Mouse (Mus musculus): ENCODE results near the gene Snca. TPM values are rescaled to one million over a fixed set of nuclear protein-coding genes. Genes with fewer than 3 reads are reported as not detected.

The Snca gene
- polyA plus RNA-seq, 1 experiment from 2014 or later = 87.2 TPM

DNA sequence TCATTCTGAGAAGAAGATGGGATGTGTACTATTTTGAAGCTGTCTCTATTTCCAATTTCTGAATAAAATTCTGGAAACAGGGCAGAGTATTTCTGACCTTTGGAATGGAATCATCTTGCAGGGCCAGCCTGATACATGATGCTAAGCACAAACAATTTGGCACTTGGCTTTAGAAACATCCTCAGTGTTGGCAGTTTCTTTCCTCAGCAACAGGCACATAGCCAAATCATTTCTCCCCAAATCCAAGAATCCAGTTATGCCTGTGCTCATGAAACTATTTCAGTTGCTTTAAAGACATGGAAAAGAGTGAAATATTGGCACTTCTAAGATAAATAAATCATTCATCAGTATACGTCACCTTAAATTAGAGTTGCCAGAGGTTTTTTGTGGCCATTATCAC lies 57.8 kb downstream of the Snca start:
- Histone ChIP-seq H3K9ac (replicated peaks) (no peak overlapping the region), H3K27me3 (no peaks in the 10 kb centered on the region), H3K4me3 (replicated peaks) (no peak overlapping the region), H3K36me3 (no peaks in the 10 kb centered on the region), H3K9me3 (no peaks in the 10 kb centered on the region), H3K4me2 (replicated peaks) (no peak overlapping the region), H3K27ac (no peak overlapping the region), H3K4me1 (replicated peaks) (no peaks in the 10 kb centered on the region)
- 89% methylated on average over 1 of the region's 1 CpGs for WGBS
- no peak for ATAC-seq

DNA sequence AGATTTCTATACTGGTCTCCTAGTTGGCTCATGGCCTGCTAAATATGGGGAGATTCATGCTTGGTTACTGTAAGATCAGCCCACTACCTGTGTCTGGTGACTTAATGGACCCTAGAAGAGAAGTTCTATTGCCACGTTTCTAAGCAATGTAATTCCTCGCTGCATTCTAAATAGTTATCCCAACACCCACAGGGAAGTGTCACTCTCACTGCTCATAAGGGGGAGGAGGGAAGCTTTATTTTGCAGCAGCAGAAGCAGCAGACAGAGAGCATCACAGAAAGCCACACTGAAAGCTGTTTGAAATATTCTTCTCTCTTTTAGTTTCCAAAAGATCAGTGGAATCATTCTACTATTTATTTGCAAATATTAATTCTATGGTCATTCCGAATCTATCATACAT lies 64.0 kb downstream of the Snca start:
- H3K4me3 ChIP-seq (replicated peaks) = no peak overlapping the region
- no peak for ATAC-seq
- 75% methylated on average over 3 of the region's 3 CpGs for WGBS
- H3K9ac ChIP-seq (replicated peaks) = no peak overlapping the region
- no peaks in the 10 kb centered on the region for H3K9me3 ChIP-seq
- no peaks in the 10 kb centered on the region for H3K4me1 ChIP-seq (replicated peaks)
- H3K36me3 ChIP-seq = no peaks in the 10 kb centered on the region
- no peak overlapping the region for H3K4me2 ChIP-seq (replicated peaks)
- H3K27me3 ChIP-seq = no peaks in the 10 kb centered on the region
- no peak overlapping the region for H3K27ac ChIP-seq

DNA sequence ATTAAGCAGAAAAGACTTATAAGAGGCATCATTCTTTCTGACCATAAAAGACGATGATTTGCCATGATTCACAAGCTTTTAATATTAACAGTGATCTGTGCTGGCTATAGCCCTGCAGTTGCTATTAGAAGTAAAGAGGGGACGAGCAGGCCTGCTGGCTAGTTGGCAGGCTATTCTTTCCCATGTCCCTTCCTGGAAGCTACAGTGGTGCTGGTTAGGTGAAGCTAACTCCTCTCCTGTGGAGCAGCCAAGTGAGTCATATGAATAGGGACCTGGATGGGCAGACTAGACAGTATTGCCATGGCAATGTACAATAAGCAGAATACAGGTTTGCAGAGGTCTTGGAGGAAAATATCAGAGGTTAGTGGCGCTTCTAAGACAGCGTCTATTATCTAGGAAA lies 66.8 kb downstream of the Snca start:
- WGBS = 91% methylated on average over 4 of the region's 4 CpGs
- Histone ChIP-seq H3K4me1 (replicated peaks) (no peaks in the 10 kb centered on the region), H3K4me2 (replicated peaks) (no peak overlapping the region), H3K27me3 (no peaks in the 10 kb centered on the region), H3K9me3 (no peaks in the 10 kb centered on the region), H3K36me3 (no peaks in the 10 kb centered on the region), H3K27ac (no peak overlapping the region), H3K4me3 (replicated peaks) (no peak overlapping the region), H3K9ac (replicated peaks) (no peak overlapping the region)
- no peak for ATAC-seq

DNA sequence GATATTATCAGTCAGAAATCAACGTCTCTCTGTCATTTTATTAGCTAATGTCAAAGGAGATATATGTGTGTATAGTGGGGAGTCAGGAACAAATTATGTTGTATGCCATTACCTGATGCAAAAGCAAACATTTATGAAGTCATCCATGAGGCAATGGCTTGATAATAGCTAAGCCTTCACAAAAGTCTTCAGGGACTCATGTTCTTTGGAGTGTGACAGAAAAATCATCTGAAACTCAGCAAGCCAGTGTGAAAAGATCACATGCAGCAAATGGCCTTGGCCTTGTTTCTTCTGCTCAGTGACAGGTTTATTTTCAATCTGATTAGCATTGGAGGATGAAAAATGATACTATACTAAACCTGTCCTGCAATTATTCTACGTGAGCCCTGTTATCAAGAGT lies 67.9 kb downstream of the Snca start:
- 76% methylated on average over 2 of the region's 2 CpGs for whole genome bisulfite sequencing
- H3K36me3 ChIP-seq = no peaks in the 10 kb centered on the region
- no peak for ATAC-seq
- no peak overlapping the region for H3K4me2 ChIP-seq (replicated peaks)
- H3K4me3 ChIP-seq (replicated peaks) = no peak overlapping the region
- no peaks in the 10 kb centered on the region for H3K9me3 ChIP-seq
- no peak overlapping the region for H3K27ac ChIP-seq
- no peaks in the 10 kb centered on the region for H3K4me1 ChIP-seq (replicated peaks)
- H3K9ac ChIP-seq (replicated peaks) = no peak overlapping the region
- H3K27me3 ChIP-seq = no peaks in the 10 kb centered on the region

DNA sequence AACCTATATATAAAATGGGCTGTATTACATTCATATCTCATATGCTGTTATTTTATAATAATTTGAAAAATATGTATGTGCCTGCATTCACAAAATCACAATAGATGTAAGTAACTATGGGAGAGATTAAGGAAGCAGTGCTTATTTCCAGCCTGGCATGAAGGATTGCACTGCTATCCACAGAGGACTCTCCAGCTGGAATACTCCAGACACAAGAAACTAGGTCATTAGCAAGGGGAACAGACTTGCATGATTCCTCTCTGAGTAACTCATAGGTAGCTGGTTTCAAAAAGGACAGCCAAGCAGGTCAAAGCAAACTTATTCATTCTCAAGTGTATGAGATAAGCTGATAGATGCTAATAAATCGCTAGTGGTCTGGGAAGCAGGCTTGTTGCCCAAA lies 74.7 kb downstream of the Snca start:
- H3K9ac ChIP-seq (replicated peaks) = no peak overlapping the region
- no peaks in the 10 kb centered on the region for H3K27me3 ChIP-seq
- no peaks in the 10 kb centered on the region for H3K4me1 ChIP-seq (replicated peaks)
- no peak overlapping the region for H3K4me2 ChIP-seq (replicated peaks)
- no peak overlapping the region for H3K4me3 ChIP-seq (replicated peaks)
- no peaks in the 10 kb centered on the region for H3K9me3 ChIP-seq
- no peaks in the 10 kb centered on the region for H3K36me3 ChIP-seq
- no peak for ATAC-seq
- H3K27ac ChIP-seq = no peak overlapping the region
- 87% methylated on average over 1 of the region's 1 CpGs for WGBS

DNA sequence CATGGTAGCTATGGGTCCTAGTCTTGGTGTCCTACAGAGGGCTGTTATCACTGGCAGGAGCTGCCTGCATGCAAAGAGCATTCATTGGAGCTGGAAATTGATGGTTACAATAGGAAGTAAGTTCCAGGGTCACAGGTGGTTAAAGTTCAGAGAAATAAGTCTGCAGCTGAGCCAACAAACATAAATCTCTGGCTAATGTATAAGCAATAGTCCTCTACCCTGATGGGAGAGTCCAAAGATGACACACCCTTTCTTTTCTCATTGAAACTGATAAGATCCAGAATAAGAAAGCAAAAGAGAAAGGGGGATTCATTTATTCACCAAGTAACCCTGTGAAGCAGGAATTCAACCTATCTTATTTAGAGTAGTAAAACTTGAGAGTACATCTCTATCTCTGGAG lies 83.7 kb downstream of the Snca start:
- Histone ChIP-seq H3K27ac (no peak overlapping the region), H3K4me2 (replicated peaks) (no peak overlapping the region), H3K27me3 (peaks cover 10% of the 10 kb centered on the region; the same call in 1 of the 2 replicates), H3K9me3 (no peaks in the 10 kb centered on the region), H3K4me1 (replicated peaks) (0 out of 2 replicates have a peak, but pooled peaks cover 2% of the 10 kb centered on the region), H3K36me3 (no peaks in the 10 kb centered on the region), H3K4me3 (replicated peaks) (no peak overlapping the region), H3K9ac (replicated peaks) (no peak overlapping the region)
- ATAC-seq = no peak

DNA sequence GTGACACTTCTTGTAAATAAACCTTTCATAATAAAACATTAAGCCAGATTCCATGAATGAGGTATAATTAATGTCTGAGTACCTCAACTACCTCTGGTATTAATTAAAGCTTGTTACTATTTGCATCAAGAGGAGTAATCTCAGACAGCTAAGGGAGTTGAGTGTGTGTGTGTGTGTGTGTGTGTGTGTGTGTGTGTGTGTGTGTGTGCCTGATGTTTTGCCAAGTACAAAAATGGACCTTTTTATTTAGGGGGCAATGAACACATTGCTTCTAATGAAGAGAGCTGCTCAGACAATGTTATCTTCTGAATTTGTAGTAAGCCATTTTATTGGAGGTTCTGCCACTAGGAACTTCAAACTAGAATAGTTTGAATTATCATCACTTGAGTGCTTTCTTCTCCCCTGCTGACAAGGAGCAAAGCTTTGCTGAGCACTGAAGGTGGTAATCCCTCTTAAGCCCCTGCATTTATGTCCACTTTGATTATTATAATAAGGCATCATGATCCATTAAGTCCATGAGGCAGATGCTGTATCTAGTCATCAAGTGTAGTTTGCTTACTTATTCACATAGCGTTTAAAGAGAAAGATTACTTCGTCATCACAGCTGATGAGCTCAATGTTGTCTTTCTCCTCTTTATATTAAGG lies 88.1 kb downstream of the Snca start:
- Histone ChIP-seq H3K4me3 (replicated peaks) (no peak overlapping the region), H3K9ac (replicated peaks) (no peak overlapping the region), H3K4me1 (replicated peaks) (0 out of 2 replicates have a peak, but pooled peaks cover 2% of the 10 kb centered on the region), H3K4me2 (replicated peaks) (no peak overlapping the region), H3K27ac (no peak overlapping the region), H3K9me3 (no peaks in the 10 kb centered on the region), H3K36me3 (no peaks in the 10 kb centered on the region), H3K27me3 (peaks cover 12% of the 10 kb centered on the region; the same call in 1 of the 2 replicates)
- peak; percentile 82 for ATAC-seq
- WGBS = 30% methylated on average over 2 of the region's 2 CpGs

DNA sequence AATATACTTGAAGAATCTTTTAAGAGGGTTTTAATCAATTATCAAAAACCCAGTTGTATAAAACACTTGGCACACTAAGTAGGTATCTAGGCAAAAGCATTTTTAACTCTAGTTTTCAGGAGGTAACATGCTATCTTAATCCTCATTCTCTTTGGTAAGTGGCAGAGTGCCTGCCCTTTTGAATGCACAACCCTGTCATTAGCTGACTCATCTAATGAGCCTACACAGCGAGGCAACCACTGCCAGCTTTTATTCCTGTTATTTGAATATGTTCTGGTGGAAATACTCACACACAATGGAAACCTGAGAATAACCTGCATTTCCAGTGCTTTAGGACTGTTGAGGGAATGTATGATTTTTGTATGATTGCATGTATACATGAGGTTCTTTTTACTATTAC lies 89.9 kb downstream of the Snca start:
- Histone ChIP-seq H3K4me2 (replicated peaks) (no peak overlapping the region), H3K9me3 (no peaks in the 10 kb centered on the region), H3K27me3 (peaks cover 6% of the 10 kb centered on the region; the same call in 1 of the 2 replicates), H3K36me3 (no peaks in the 10 kb centered on the region), H3K27ac (no peak overlapping the region), H3K4me1 (replicated peaks) (0 out of 2 replicates have a peak, but pooled peaks cover 2% of the 10 kb centered on the region), H3K4me3 (replicated peaks) (no peak overlapping the region), H3K9ac (replicated peaks) (no peak overlapping the region)
- WGBS = 37% methylated on average over 1 of the region's 1 CpGs
- no peak for ATAC-seq

DNA sequence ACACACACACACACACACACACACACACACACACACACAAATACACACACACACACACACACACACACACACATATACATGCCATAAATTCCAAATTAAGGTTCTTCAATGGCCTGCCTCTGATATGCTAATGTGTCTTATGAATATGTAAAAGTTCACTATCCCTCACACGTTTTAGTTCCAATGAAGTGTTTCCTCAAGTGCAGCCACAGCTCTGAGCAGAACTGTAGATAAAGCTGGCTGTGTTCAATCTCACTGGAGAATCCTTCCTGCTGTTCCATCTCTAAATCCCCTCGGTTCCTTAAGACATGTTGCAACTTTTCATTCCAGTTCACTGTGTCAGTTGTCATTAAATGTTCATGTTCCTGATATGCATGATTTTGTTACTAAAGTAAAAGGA lies 98.5 kb downstream of the Snca start:
- Histone ChIP-seq H3K9me3 (no peaks in the 10 kb centered on the region), H3K36me3 (no peaks in the 10 kb centered on the region), H3K4me1 (replicated peaks) (no peaks in the 10 kb centered on the region), H3K27ac (no peak overlapping the region), H3K4me3 (replicated peaks) (no peak overlapping the region), H3K4me2 (replicated peaks) (no peak overlapping the region), H3K9ac (replicated peaks) (no peak overlapping the region), H3K27me3 (no peaks in the 10 kb centered on the region)
- 26% methylated on average over 2 of the region's 2 CpGs for WGBS
- ATAC-seq = no peak

DNA sequence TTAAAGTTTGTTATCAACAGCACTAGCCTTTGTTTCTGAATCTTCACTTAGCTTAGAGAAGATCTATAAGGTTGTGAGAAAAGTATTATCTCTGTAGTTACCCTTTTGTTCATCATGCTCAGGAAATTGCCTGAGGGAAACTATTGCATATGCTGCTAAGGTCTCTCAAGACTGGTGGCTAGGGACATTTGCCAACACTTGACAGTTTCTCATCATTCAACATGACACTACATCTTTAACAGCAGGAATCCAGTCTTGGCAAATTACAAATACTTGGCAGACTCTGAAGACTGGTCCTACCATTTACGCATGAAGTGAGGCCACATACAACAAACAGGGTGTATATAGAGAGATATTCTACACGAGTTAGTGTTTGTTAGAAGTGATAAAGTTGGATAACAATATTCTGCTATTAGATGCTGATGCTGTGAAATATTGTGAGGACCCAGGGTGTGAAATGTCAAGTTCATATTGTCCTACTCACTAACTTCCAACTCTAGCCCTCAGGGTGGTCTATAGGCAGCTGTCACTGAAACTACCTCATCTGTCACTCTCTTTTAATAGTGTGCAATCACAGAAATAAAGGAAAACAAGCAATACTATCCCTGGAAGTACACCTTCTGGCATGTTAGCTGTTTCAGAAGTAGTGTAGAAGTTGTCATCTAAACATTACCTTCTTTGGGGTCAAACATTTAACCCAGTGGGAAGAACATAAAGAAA lies 105.4 kb downstream of the Snca start:
- no peaks in the 10 kb centered on the region for H3K27me3 ChIP-seq
- H3K36me3 ChIP-seq = no peaks in the 10 kb centered on the region
- H3K4me2 ChIP-seq (replicated peaks) = no peak overlapping the region
- 77% methylated on average over 2 of the region's 2 CpGs for WGBS
- no peaks in the 10 kb centered on the region for H3K4me1 ChIP-seq (replicated peaks)
- H3K9ac ChIP-seq (replicated peaks) = no peak overlapping the region
- H3K9me3 ChIP-seq = no peaks in the 10 kb centered on the region
- ATAC-seq = no peak
- H3K4me3 ChIP-seq (replicated peaks) = no peak overlapping the region
- H3K27ac ChIP-seq = no peak overlapping the region

DNA sequence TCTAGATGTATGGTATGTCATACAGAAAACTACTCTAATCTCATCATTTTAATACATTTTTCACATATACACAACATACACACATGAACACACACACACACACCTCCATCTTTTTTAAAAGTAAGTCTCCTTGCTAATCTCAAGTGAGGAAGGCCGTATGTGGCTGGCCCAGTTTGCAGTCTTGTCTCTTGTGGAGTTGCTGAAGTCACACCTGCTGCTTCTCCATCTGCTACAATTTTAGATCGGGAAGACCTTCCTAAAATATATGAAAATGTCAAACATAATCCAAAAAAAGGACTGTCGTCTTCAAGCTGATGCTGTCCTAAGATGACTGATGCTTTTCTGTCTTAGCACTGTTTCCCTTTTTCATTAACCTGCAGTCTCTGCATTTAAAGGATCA lies 112.1 kb downstream of the Snca start:
- no peak overlapping the region for H3K4me3 ChIP-seq (replicated peaks)
- no peaks in the 10 kb centered on the region for H3K9me3 ChIP-seq
- H3K4me1 ChIP-seq (replicated peaks) = no peaks in the 10 kb centered on the region
- no peak overlapping the region for H3K4me2 ChIP-seq (replicated peaks)
- H3K36me3 ChIP-seq = no peaks in the 10 kb centered on the region
- no peak overlapping the region for H3K9ac ChIP-seq (replicated peaks)
- no peak for ATAC-seq
- H3K27ac ChIP-seq = no peak overlapping the region
- H3K27me3 ChIP-seq = no peaks in the 10 kb centered on the region
- WGBS = 85% methylated on average over 3 of the region's 3 CpGs

DNA sequence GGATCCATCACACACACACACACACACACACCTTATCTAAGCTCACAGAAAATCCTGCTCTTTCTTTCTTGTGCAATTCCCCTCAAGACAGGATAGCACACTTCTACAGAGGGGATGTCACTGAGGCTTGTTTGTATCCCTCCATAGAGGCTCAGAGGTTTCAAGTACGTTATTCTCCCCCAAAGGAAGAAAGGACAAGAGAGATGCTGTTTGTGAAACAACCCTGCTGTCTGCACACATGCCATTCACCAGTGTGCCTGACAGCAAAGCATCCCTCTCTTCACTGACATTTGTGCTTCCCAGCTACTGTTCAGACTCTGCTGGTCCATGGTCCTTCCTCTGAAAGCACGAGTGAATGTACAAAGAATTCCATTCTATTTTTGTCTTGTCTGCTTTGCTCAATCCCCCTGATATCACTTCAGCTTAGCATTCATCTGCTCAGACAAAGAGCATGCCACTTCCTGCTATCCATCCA lies 119.6 kb downstream of the Snca start:
- Histone ChIP-seq H3K9me3 (no peaks in the 10 kb centered on the region), H3K4me2 (replicated peaks) (no peak overlapping the region), H3K36me3 (no peaks in the 10 kb centered on the region), H3K9ac (replicated peaks) (peak overlapping the region; percentile 51), H3K27me3 (no peaks in the 10 kb centered on the region), H3K4me3 (replicated peaks) (no peak overlapping the region), H3K4me1 (replicated peaks) (peaks cover 5% of the 10 kb centered on the region), H3K27ac (peak overlapping the region; percentile 53)
- ATAC-seq = peak; percentile 74
- 9% methylated on average over 2 of the region's 2 CpGs for WGBS

Data from midbrain, embryonic 13.5 days (tissue).